Mouse (Mus musculus): Measurements from ENCODE around the gene Dis3.

GRCm38 (mm10) chr14:99104542-99105123, 5.1 kb upstream of the Dis3 start:
- TF ChIP-seq POLR2A (IDR thresholded peaks at IDR 0.05; ENCODE audit: insufficient read length, low read depth) (no peak), MYOG (IDR thresholded peaks at IDR 0.05; ENCODE audit: control insufficient read depth in 1 of 3, insufficient read depth in 1 of 3, insufficient read length in 2 of 3, low read depth in 2 of 3) (no peak), CEBPB (IDR thresholded peaks at IDR 0.05; ENCODE audit: insufficient read depth, poor library complexity, severe bottlenecking) (no peak), USF1 (IDR thresholded peaks at IDR 0.05; ENCODE audit: low read depth) (no peak), POLR2AphosphoS2 (IDR thresholded peaks at IDR 0.05; ENCODE audit: insufficient read length, low read depth) (no peak), MYOD1 (IDR thresholded peaks at IDR 0.05; ENCODE audit: control insufficient read depth in 1 of 3, insufficient read length in 2 of 3, low read depth in 2 of 3) (no peak), REST (IDR thresholded peaks at IDR 0.05; ENCODE audit: insufficient read depth, insufficient read length) (no peak), SRF (IDR thresholded peaks at IDR 0.05; ENCODE audit: control insufficient read depth, insufficient read length, low read depth) (no peak), E2F4 (IDR thresholded peaks at IDR 0.05; ENCODE audit: insufficient read depth) (no peak), MAX (IDR thresholded peaks at IDR 0.05; ENCODE audit: low read depth) (no peak), TCF12 (IDR thresholded peaks at IDR 0.05; ENCODE audit: insufficient read depth, poor library complexity, severe bottlenecking) (no peak), TCF3 (IDR thresholded peaks at IDR 0.05; ENCODE audit: insufficient read length, low read depth) (no peak)

Measured in myocyte (in vitro differentiated cells).